Mouse (Mus musculus) G1E (cell line): Measurements from ENCODE around the gene Lyz1.

ENCODE experiments used
- CTCF ChIP-seq: IDR thresholded peaks from 2 replicates; pipeline ENCODE4 v1.5.1; 2012; ENCODE audit warnings: low read depth, low read length, inconsistent platforms, mixed read lengths
- GATA1 ChIP-seq: IDR thresholded peaks from 2 replicates; pipeline ENCODE4 v1.6.1; 2012; ENCODE audit warnings: borderline replicate concordance, low read length, inconsistent platforms, mixed read lengths
- POLR2AphosphoS5 ChIP-seq: IDR thresholded peaks from 2 replicates; pipeline ENCODE4 v1.6.1; 2012; ENCODE audit warnings: low read depth, low read length, inconsistent platforms; ENCODE audit not compliant: insufficient replicate concordance
- TAL1 ChIP-seq: conservative IDR thresholded peaks from 2 replicates; pipeline ENCODE4 v1.6.1; 2012; ENCODE audit warnings: low read depth, low read length, inconsistent platforms, mixed read lengths

- no peak for TF ChIP-seq CTCF
- no peak for TF ChIP-seq GATA1
- TF ChIP-seq POLR2AphosphoS5, result no peak
- TF ChIP-seq TAL1, result no peak
Observed at GRCm38 (mm10) chr10:117259870-117260269, 32.8 kb downstream of the Lyz1 start.
